Mouse (Mus musculus) hindbrain, embryonic 12.5 days (tissue): ENCODE results near the gene Gm20521. TPM values are rescaled to one million over a fixed set of nuclear protein-coding genes. Genes with fewer than 3 reads are reported as not detected.
A peak's percentile ranks its signal among the peaks of the same experiment; 100 is the strongest.

Source experiments
- ATAC-seq: fragments of 200-750 bp; cut with Nextera tagmentation; 2 replicates; pipeline ENCODE4 v1.8.0; 2017; ENCODE audit warnings: moderate TSS enrichment; ENCODE audit not compliant: low FRiP score
- H3K27ac ChIP-seq: fragments of 300-500 bp; sonication (generic); 2 replicates; pipeline ENCODE4 v1.5.1; 2016; ENCODE audit warnings: mild to moderate bottlenecking
- H3K27me3 ChIP-seq: fragments of 300-500 bp; sonication (generic); 2 replicates; pipeline ENCODE4 v1.6.1; 2016; ENCODE audit warnings: mild to moderate bottlenecking
- H3K36me3 ChIP-seq: fragments of 300-500 bp; sonication (generic); 2 replicates; pipeline ENCODE4 v1.6.1; 2016; ENCODE audit warnings: mild to moderate bottlenecking
- H3K4me1 ChIP-seq: fragments of 300-500 bp; sonication (generic); 2 replicates; pipeline ENCODE4 v1.6.1; 2016
- H3K4me2 ChIP-seq: fragments of 300-500 bp; sonication (generic); replicated peaks from 2 replicates; pipeline ENCODE4 v1.6.1; 2016; ENCODE audit warnings: mild to moderate bottlenecking
- H3K4me3 ChIP-seq: fragments of 300-500 bp; sonication (generic); 2 replicates; pipeline ENCODE4 v1.5.1; 2016; ENCODE audit warnings: mild to moderate bottlenecking
- H3K9ac ChIP-seq: fragments of 300-500 bp; sonication (generic); 2 replicates; pipeline ENCODE4 v1.6.1; 2016; ENCODE audit warnings: mild to moderate bottlenecking, moderate library complexity
- H3K9me3 ChIP-seq: fragments of 300-500 bp; sonication (generic); replicated peaks from 2 replicates; pipeline ENCODE4 v1.6.1; 2016; ENCODE audit warnings: mild to moderate bottlenecking
- WGBS: fragments of 180-500 bp; shearing (Covaris S2); methylation state at CpG from one replicate; pipeline ENCODE4 v1.1.7; 2016; 5-methylcytosine and 5-hydroxymethylcytosine counted together
- polyA plus RNA-seq: library from polyadenylated mRNA; unstranded; fragments of >200 nt; fragmentation: Nextera tagmentation; extraction: Ambion mirVana; gene quantifications from 2 replicates; pipeline ENCODE4 v1.2.1, GENCODE M21; 2016

Gm20521 gene
- polyA plus RNA-seq, 1 experiment from 2014 or later, result 0.32 TPM

DNA sequence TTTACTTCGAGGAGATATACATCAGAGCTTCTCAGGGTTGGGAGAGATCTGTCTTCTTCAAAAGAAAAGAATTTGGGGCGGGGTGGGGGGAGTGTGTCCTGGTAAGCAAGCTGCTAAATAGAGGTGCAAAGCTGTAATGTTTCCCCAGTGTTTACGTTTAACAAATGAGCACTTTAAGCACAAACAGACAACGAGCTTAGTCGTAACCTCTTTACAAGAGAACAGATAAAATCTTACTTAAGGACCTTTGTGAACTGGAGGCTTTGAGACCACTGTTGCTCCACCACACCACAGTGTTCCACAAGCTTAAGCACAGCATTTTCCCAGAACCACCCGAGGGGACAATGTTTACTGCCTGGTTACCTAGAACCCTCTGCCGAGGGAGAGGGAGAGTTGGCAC, 44.1 kb downstream of the Gm20521 start:
- H3K9me3 ChIP-seq, result no peaks in the 10 kb centered on the region
- ATAC-seq, result no peak
- peak overlapping the region; percentile 78 for H3K9ac ChIP-seq
- peak overlapping the region; percentile 95 for H3K27ac ChIP-seq
- H3K36me3 ChIP-seq, result peaks cover 1% of the 10 kb centered on the region
- 15% methylated on average over 7 of the region's 7 CpGs for whole genome bisulfite sequencing
- peaks cover 45% of the 10 kb centered on the region for H3K4me1 ChIP-seq
- H3K4me2 ChIP-seq, result peak overlapping the region; percentile 91
- H3K4me3 ChIP-seq, result peak overlapping the region; percentile 55
- H3K27me3 ChIP-seq, result no peaks in the 10 kb centered on the region; the same call in 1 of the 2 replicates

DNA sequence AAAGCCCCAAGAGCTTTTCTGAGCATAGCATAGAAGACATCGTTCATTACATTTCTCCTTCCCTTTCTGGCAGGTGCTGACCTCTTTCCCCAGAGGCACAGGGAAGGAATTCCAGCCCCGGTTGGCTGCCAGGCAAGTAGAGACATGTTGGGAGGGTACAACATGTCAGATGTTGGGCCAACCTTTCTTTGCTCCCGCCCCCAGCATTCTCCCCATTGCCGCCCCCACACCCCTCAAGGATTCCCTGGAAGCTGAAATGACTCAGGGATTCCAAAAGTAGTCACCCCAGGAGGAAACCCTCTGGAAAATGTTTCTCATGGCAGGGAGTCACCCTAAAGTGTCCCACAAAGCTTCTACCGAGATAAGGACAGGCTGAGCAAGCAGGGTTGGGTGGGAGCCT, 46.6 kb downstream of the Gm20521 start:
- WGBS, result 75% methylated on average over 5 of the region's 5 CpGs
- no peak overlapping the region for H3K4me3 ChIP-seq
- H3K4me1 ChIP-seq, result peaks cover 39% of the 10 kb centered on the region
- no peak overlapping the region for H3K9ac ChIP-seq
- ATAC-seq, result no peak
- no peak overlapping the region for H3K27ac ChIP-seq
- H3K36me3 ChIP-seq, result no peaks in the 10 kb centered on the region
- H3K27me3 ChIP-seq, result no peaks in the 10 kb centered on the region; the same call in 1 of the 2 replicates
- H3K9me3 ChIP-seq, result no peaks in the 10 kb centered on the region
- no peak overlapping the region for H3K4me2 ChIP-seq

DNA sequence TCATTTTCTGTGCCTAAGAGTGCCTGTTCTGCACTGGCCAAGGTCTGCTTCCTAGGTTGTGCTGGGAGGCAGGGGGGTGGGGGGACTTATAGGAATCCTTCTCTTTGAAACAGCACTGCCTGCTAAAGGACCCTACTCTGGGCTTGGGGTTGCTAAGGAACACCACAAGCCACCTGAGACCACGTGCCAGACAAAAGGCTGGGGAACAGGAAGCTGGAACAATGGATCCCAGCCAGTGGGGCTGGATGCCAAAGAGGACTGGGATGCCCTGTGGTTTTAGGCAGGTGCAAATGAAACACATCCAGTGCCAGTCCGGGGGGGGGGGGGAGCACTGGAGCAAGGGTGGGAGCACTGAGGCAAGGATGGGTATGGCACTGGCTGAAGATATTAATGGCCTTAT, 47.2 kb downstream of the Gm20521 start:
- no peak overlapping the region for H3K4me2 ChIP-seq
- H3K4me1 ChIP-seq, result peaks cover 33% of the 10 kb centered on the region
- 19% methylated on average over 2 of the region's 2 CpGs for WGBS
- no peak overlapping the region for H3K4me3 ChIP-seq
- H3K27ac ChIP-seq, result no peak overlapping the region
- no peaks in the 10 kb centered on the region; the same call in 1 of the 2 replicates for H3K27me3 ChIP-seq
- no peak for ATAC-seq
- no peaks in the 10 kb centered on the region for H3K36me3 ChIP-seq
- no peak overlapping the region for H3K9ac ChIP-seq
- no peaks in the 10 kb centered on the region for H3K9me3 ChIP-seq

DNA sequence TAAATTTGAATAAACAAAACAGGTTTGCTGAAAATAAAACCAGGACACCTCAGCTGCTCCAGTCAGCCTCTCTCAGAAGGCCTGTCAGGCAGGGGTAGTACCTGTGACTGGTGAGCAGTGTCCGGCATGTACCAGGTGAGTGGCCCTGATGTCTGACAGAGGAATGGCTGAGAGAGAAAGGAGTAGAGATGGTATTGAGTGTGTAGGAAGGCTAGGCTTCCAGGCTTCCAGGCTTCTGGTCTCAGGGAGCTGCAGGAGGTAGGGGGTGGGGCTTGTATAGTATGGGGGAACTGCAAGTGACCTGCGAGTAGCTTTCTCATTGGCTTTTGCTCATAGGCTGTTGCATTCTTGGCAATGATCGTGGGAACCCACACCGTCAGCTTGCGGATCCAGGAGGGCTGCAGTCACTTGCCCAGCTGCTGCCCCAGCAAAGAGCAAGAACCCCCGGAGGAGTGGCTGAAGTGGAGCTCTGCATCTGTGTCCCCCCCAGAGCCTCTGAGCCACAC, 49.5 kb downstream of the Gm20521 start, which contains the start of gene Il25:
TSS of gene Il25 (plus strand) at position 51 of the 506 bp plus-strand sequence.
- H3K36me3 ChIP-seq, result no peaks in the 10 kb centered on the region
- H3K27ac ChIP-seq, result no peak within 1 kb of the TSS
- peak; percentile 14; the same call in 1 of the 2 replicates for ATAC-seq
- H3K4me1 ChIP-seq, result peaks cover 25% of the 10 kb centered on the region
- no peaks in the 10 kb centered on the region; the same call in 1 of the 2 replicates for H3K27me3 ChIP-seq
- no peak within 1 kb of the TSS for H3K4me3 ChIP-seq
- 25% methylated on average over 6 of the region's 6 CpGs for WGBS
- H3K4me2 ChIP-seq, result no peak within 1 kb of the TSS
- H3K9ac ChIP-seq, result no peak within 1 kb of the TSS
- no peaks in the 10 kb centered on the region for H3K9me3 ChIP-seq

DNA sequence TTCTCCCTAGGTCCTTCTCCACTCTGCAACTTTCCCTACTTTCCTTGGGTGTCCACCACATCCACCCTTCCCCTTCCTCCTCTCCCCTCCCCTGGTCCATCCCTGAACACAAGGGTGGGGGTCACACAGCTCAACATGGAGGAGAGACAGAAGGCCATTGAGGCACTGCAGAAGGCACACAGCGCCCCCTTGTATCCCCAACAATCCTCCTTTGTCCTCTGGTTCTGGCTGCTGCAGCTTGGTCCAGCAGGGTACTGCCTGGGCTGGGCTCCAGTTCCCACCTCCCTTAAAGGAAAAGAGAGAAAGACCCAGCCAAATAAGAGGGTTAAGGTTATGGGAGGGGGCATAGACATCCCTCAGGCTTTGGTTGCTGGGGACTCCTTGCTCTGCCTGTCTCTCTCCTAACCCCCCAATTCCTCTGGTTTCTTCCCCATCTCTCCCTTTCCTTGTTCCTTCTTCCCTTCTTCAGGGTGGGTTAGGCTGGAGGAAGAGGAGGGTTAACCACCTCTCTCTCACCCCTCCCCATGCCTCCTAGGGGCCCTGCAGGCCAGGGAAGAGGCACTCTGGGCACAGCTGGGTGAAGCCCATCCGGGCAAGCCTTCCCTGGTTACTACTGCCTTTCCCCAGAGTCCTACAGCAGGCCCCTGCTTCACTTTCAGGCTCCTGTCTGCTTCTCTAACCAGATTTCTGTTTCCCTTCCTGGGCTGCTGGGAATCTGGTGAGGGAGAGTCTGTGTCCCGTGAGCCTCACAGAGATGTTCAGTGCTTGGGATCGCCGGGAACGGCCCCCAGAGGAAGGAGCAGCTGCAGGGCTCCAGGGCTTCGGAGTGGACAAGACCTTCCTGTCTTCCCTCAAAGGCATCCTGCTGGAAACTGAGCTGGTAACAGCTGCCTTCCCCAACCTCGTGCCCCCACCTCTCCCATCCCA, 52.9 kb downstream of the Gm20521 start, which contains the start of gene Cmtm5:
TSS of gene Cmtm5 (plus strand) at position 358 of the 927 bp plus-strand sequence.
- ATAC-seq, result 0 out of 2 replicates have a peak, but pooled peaks have one; percentile 24
- Histone ChIP-seq H3K4me1 (peaks cover 19% of the 10 kb centered on the region), H3K4me2 (peak within 1 kb of the TSS; percentile 15; the same call in 1 of the 2 replicates), H3K9me3 (no peaks in the 10 kb centered on the region), H3K36me3 (no peaks in the 10 kb centered on the region), H3K27ac (peak within 1 kb of the TSS; percentile 58), H3K27me3 (no peaks in the 10 kb centered on the region; the same call in 1 of the 2 replicates), H3K4me3 (no peak within 1 kb of the TSS), H3K9ac (peak within 1 kb of the TSS; percentile 28; the same call in 1 of the 2 replicates)
- 25% methylated on average over 8 of the region's 8 CpGs for WGBS

DNA sequence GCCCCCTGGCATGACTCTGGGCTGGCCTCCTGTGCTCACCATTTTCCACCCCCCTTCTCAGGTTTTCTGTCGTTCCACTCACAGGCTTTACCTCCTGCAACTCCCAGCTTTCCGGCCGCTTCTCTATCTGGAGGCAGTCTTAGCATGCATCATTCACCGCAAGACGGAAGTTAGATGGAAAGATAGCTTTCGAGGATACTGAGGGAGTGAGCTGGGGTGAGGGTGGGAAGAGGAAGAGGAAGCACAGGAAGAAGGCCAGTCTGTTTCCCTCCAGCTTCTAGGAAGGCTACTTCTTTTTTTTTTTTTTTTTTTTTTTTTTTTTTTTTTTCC, 53.6 kb downstream of the Gm20521 start:
- no peaks in the 10 kb centered on the region for H3K9me3 ChIP-seq
- H3K27me3 ChIP-seq, result no peaks in the 10 kb centered on the region; the same call in 1 of the 2 replicates
- H3K4me2 ChIP-seq, result peak overlapping the region; percentile 15; the same call in 1 of the 2 replicates
- H3K4me3 ChIP-seq, result no peak overlapping the region
- H3K27ac ChIP-seq, result peak overlapping the region; percentile 58
- H3K9ac ChIP-seq, result 0 out of 2 replicates have a peak overlapping the region, but pooled peaks have one; percentile 28
- ATAC-seq, result no peak
- H3K36me3 ChIP-seq, result no peaks in the 10 kb centered on the region
- 50% methylated on average over 6 of the region's 6 CpGs for WGBS
- H3K4me1 ChIP-seq, result peaks cover 19% of the 10 kb centered on the region

DNA sequence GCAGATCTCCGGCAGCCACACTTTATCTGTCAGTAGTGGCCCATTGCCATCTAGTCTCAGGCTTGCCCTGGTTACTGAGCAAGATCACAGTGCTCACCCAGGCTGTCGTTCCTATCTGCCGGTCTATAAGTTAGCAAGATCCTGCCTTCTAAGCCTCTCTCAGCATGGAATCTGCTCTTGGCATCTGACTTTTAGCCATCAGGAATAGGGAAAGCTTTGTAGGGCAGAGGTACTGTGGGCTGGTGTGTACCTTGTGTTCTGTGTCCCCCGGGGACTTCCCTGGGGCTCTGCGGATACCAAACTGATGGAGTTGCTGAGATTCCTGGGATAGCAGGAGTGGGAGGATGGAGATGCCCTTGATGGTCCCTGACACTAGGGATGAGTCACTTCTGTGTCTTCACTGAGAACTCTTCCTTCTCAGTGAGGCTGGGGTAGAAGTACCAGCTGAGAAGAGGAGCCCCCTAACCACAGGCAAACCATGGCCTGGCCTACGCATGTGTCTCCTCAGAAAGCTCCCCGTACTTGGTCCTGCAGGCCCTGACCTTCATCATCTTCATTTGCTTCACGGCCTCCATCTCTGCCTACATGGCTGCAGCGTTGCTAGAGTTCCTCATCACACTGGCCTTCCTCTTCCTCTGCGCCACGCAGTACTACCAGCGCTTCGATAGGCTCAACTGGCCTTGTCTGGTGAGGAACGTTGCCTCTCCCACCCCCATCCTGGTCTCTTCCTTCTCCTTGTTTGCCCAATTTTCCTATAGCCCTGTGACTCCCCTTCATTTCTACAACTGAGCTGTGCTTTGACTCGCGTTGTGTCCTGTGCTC, 54.3 kb downstream of the Gm20521 start:
- H3K27ac ChIP-seq, result no peak overlapping the region
- no peak overlapping the region for H3K4me2 ChIP-seq
- no peak overlapping the region for H3K4me3 ChIP-seq
- WGBS, result 89% methylated on average over 16 of the region's 16 CpGs
- H3K9ac ChIP-seq, result no peak overlapping the region
- ATAC-seq, result no peak
- H3K36me3 ChIP-seq, result no peaks in the 10 kb centered on the region
- H3K9me3 ChIP-seq, result no peaks in the 10 kb centered on the region
- H3K4me1 ChIP-seq, result peaks cover 18% of the 10 kb centered on the region
- no peaks in the 10 kb centered on the region; the same call in 1 of the 2 replicates for H3K27me3 ChIP-seq

DNA sequence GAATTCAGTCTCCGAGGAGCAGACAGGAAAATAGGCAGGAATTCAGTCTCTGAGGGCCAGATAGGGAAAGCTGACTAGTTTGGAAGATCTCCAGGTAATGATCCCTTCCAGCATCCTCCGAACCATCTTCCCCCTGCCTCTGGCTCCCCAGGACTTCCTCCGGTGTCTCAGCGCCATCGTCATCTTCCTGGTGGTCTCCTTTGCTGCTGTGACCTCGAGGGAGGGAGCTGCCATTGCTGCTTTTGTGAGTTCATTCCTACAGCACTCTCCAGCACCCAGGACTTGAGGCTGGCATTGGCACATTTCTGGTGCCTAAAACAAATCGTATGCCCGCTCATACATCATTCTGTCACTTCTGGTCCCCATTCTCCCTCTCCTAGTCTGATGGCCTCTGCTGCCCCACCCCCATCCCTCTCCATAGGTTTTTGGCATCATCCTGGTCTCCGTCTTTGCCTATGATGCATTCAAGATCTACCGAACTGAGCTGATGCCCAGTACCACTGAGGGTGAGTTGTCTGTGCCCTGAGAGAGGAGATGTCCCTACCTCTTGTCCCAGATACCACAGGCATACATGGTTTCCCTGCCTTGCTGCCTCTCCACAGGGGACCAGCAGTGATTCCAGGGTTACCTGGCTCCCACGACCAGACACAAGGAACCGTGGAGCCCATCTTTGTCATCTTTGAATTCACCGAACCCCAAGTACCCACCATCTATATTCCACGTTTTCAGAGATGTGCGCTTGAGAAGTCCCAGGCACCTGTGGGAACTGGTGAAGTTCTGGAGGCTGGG, 55.4 kb downstream of the Gm20521 start:
- no peak overlapping the region for H3K4me2 ChIP-seq
- no peak overlapping the region for H3K4me3 ChIP-seq
- no peak overlapping the region for H3K9ac ChIP-seq
- whole genome bisulfite sequencing, result 79% methylated on average over 15 of the region's 15 CpGs
- H3K27me3 ChIP-seq, result no peaks in the 10 kb centered on the region; the same call in 1 of the 2 replicates
- peaks cover 11% of the 10 kb centered on the region for H3K4me1 ChIP-seq
- H3K36me3 ChIP-seq, result no peaks in the 10 kb centered on the region
- no peak for ATAC-seq
- H3K9me3 ChIP-seq, result no peaks in the 10 kb centered on the region
- no peak overlapping the region for H3K27ac ChIP-seq

DNA sequence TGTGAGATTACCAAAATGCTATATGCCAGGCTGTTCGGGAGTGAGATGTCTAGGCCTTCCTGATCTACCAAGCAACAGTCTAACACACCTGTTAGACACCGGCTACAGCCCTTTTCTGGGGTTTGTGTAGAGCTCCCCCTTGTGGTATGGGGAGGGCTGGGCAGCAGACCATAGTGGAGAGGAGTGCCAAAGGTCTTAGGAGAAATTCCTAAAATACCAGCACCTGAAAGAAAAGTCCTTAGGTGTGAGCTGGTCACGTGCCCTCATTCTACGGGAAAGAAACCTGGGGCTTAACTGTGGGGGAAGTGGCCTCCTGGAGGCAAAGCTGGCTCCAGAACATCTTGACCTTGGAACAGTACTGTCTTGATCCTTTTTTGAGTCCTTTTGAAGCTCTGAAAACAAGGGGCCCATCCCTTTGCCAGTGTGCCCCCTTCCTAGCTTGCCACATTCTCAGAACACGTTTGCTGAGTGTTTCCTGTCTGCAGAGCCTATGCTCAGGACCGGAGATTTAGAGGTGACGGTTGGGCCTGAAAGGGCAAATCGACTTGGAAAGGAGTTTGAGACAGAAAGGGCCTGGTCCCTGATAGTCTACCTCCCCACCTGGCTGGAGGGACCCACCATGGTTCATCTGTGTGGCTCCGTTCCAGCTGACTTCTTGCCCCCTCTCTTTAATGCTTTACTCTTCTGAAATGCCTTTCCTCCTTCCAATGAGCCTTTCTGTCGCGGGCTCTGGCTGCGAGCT, 56.4 kb downstream of the Gm20521 start:
- H3K9me3 ChIP-seq, result no peaks in the 10 kb centered on the region
- no peak overlapping the region for H3K4me3 ChIP-seq
- WGBS, result 53% methylated on average over 12 of the region's 12 CpGs
- no peak overlapping the region for H3K27ac ChIP-seq
- H3K27me3 ChIP-seq, result no peaks in the 10 kb centered on the region; the same call in 1 of the 2 replicates
- no peak overlapping the region for H3K9ac ChIP-seq
- no peak for ATAC-seq
- H3K4me2 ChIP-seq, result no peak overlapping the region
- H3K36me3 ChIP-seq, result no peaks in the 10 kb centered on the region
- H3K4me1 ChIP-seq, result peaks cover 11% of the 10 kb centered on the region

DNA sequence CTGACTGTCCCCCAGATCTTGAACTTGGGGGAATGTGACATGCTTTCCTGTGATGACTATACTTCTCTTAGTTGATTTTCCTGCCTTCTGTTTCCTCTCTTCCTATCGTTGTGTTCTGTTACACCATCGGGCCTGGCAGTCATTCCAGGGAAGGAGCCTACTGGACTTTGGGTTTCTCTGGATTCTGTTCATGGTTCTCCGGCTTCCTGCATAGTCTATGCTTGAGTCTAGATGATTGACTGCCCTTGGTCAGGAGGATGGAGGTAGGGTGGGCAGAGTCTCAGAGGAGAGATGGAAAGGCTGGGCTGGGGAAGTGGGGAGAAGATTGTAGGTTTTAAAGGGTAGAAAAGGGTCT, 56.9 kb downstream of the Gm20521 start:
- 81% methylated on average over 3 of the region's 3 CpGs for WGBS
- Histone ChIP-seq H3K36me3 (no peaks in the 10 kb centered on the region), H3K9me3 (no peaks in the 10 kb centered on the region), H3K4me2 (no peak overlapping the region), H3K4me1 (peaks cover 11% of the 10 kb centered on the region), H3K27ac (no peak overlapping the region), H3K4me3 (no peak overlapping the region), H3K9ac (no peak overlapping the region), H3K27me3 (no peaks in the 10 kb centered on the region; the same call in 1 of the 2 replicates)
- no peak for ATAC-seq
